Mouse (Mus musculus) olfactory bulb, adult 2 months (tissue): ENCODE results near the gene Mt3.

Source experiments
- CTCF ChIP-seq: fragments of 200-500 bp; IDR thresholded peaks from 2 replicates; pipeline ENCODE4 v1.5.1; 2012; ENCODE audit warnings: low read depth, mild to moderate bottlenecking, low read length, moderate library complexity; ENCODE audit not compliant: insufficient read depth
- POLR2A ChIP-seq: fragments of 200-500 bp; IDR thresholded peaks from 2 replicates; pipeline ENCODE4 v1.6.1; 2012; ENCODE audit warnings: mild to moderate bottlenecking, low read depth, low read length, moderate library complexity; ENCODE audit not compliant: insufficient read depth

DNA sequence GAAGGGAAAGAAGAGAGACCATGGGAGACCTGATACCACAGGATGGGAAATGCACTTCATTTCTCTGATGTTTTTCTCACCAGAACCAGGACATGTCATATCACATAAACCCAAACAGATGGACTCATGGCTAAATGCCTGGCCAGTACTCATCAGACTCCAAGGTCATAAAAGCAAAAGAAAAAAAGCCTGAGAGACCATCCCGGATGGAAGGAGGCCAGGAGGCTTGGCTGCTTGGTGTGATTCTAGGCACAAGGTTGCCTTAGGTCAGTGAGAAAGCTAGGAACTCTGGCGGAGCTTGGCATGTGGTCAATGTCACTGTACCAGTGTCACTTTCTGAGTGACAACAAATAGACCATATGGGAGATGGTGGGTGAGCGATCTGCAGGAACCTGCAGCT is 44.5 kb upstream of the Mt3 start:
- no peak for TF ChIP-seq CTCF
- TF ChIP-seq POLR2A: no peak
